Mouse (Mus musculus): ENCODE data around the gene Atxn3. TPM values are rescaled to one million over a fixed set of nuclear protein-coding genes. Genes with fewer than 3 reads are reported as not detected.

Atxn3 gene
- total and polyA plus RNA-seq, 2 experiments from 2014 or later = 8.0 to 12.4 TPM

GRCm38 (mm10) chr12:101982977-101983376 lies 24.9 kb upstream of the Atxn3 start:
- peaks cover 23% of the 10 kb centered on the region for H3K36me3 ChIP-seq (ENCODE audit: insufficient read depth, low read length)
- no peaks in the 10 kb centered on the region for H3K27me3 ChIP-seq (ENCODE audit: insufficient read depth, low read length)
- WGBS = 95% methylated on average over 9 of the region's 9 CpGs
- no peak overlapping the region for H3K9ac ChIP-seq (replicated peaks; ENCODE audit: low read length, poor library complexity, severe bottlenecking)
- no peaks in the 10 kb centered on the region for H3K9me3 ChIP-seq (ENCODE audit: low read length)
- DNase-seq (ENCODE audit: low spot score) (no peak), ATAC-seq (ENCODE audit: low FRiP score) (no peak)
- no peaks in the 10 kb centered on the region for H3K4me1 ChIP-seq (ENCODE audit: insufficient read depth, low read length)
- H3K4me2 ChIP-seq (ENCODE audit: low read depth, low read length, poor library complexity, severe bottlenecking) = no peak overlapping the region
- no peak overlapping the region for H3K27ac ChIP-seq (ENCODE audit: low read depth, low read length)
- TF ChIP-seq CTCF (IDR thresholded peaks at IDR 0.05) = no peak
- H3K4me3 ChIP-seq (ENCODE audit: low read depth, low read length) = no peak overlapping the region

- Histone ChIP-seq H3K9ac (replicated peaks; ENCODE audit: low read length, poor library complexity, severe bottlenecking) (no peak overlapping the region), H3K4me3 (ENCODE audit: low read depth, low read length) (no peak overlapping the region), H3K27me3 (ENCODE audit: insufficient read depth, low read length) (no peaks in the 10 kb centered on the region), H3K9me3 (ENCODE audit: low read length) (no peaks in the 10 kb centered on the region), H3K4me1 (ENCODE audit: insufficient read depth, low read length) (peaks cover 8% of the 10 kb centered on the region; the same call in 1 of the 2 replicates), H3K27ac (ENCODE audit: low read depth, low read length) (no peak overlapping the region), H3K4me2 (ENCODE audit: low read depth, low read length, poor library complexity, severe bottlenecking) (no peak overlapping the region), H3K36me3 (ENCODE audit: insufficient read depth, low read length) (peaks cover 13% of the 10 kb centered on the region)
- DNase-seq (ENCODE audit: low spot score) (no peak), ATAC-seq (ENCODE audit: low FRiP score) (no peak)
- no peak for TF ChIP-seq CTCF (IDR thresholded peaks at IDR 0.05)
- 96% methylated on average over 2 of the region's 2 CpGs for WGBS
Observed at GRCm38 (mm10) chr12:101981559-101981958, 23.5 kb upstream of the Atxn3 start.

GRCm38 (mm10) chr12:101980266-101980665 lies 22.2 kb upstream of the Atxn3 start:
- no peak overlapping the region for H3K4me3 ChIP-seq (ENCODE audit: low read depth, low read length)
- DNase-seq (ENCODE audit: low spot score) (no peak), ATAC-seq (ENCODE audit: low FRiP score) (no peak)
- no peak overlapping the region for H3K27ac ChIP-seq (ENCODE audit: low read depth, low read length)
- peaks cover 8% of the 10 kb centered on the region; the same call in 1 of the 2 replicates for H3K4me1 ChIP-seq (ENCODE audit: insufficient read depth, low read length)
- H3K36me3 ChIP-seq (ENCODE audit: insufficient read depth, low read length) = peaks cover 12% of the 10 kb centered on the region
- no peak overlapping the region for H3K9ac ChIP-seq (replicated peaks; ENCODE audit: low read length, poor library complexity, severe bottlenecking)
- no peaks in the 10 kb centered on the region for H3K27me3 ChIP-seq (ENCODE audit: insufficient read depth, low read length)
- WGBS = 84% methylated on average over 5 of the region's 5 CpGs
- no peaks in the 10 kb centered on the region for H3K9me3 ChIP-seq (ENCODE audit: low read length)
- TF ChIP-seq CTCF (IDR thresholded peaks at IDR 0.05) = no peak
- H3K4me2 ChIP-seq (ENCODE audit: low read depth, low read length, poor library complexity, severe bottlenecking) = no peak overlapping the region

- no peak for TF ChIP-seq CTCF (IDR thresholded peaks at IDR 0.05)
- 92% methylated on average over 8 of the region's 8 CpGs for WGBS
- no peak for ATAC-seq (ENCODE audit: low FRiP score)
- no peaks in the 10 kb centered on the region for H3K27me3 ChIP-seq (ENCODE audit: insufficient read depth, low read length)
- H3K27ac ChIP-seq (ENCODE audit: low read depth, low read length) = no peak overlapping the region
- DNase-seq (ENCODE audit: low spot score) = no peak
- H3K9me3 ChIP-seq (ENCODE audit: low read length) = no peaks in the 10 kb centered on the region
- H3K4me3 ChIP-seq (ENCODE audit: low read depth, low read length) = no peak overlapping the region
- no peak overlapping the region for H3K4me2 ChIP-seq (ENCODE audit: low read depth, low read length, poor library complexity, severe bottlenecking)
- peaks cover 12% of the 10 kb centered on the region; the same call in 1 of the 2 replicates for H3K4me1 ChIP-seq (ENCODE audit: insufficient read depth, low read length)
- peaks cover 12% of the 10 kb centered on the region for H3K36me3 ChIP-seq (ENCODE audit: insufficient read depth, low read length)
- no peak overlapping the region for H3K9ac ChIP-seq (replicated peaks; ENCODE audit: low read length, poor library complexity, severe bottlenecking)
Observed at GRCm38 (mm10) chr12:101979213-101979750, 21.2 kb upstream of the Atxn3 start.

GRCm38 (mm10) chr12:101978588-101978987 lies 20.5 kb upstream of the Atxn3 start:
- peaks cover 10% of the 10 kb centered on the region for H3K36me3 ChIP-seq (ENCODE audit: insufficient read depth, low read length)
- H3K27ac ChIP-seq (ENCODE audit: low read depth, low read length) = no peak overlapping the region
- no peak overlapping the region for H3K4me3 ChIP-seq (ENCODE audit: low read depth, low read length)
- no peak overlapping the region for H3K9ac ChIP-seq (replicated peaks; ENCODE audit: low read length, poor library complexity, severe bottlenecking)
- H3K4me2 ChIP-seq (ENCODE audit: low read depth, low read length, poor library complexity, severe bottlenecking) = no peak overlapping the region
- no peak for ATAC-seq (ENCODE audit: low FRiP score)
- no peaks in the 10 kb centered on the region for H3K9me3 ChIP-seq (ENCODE audit: low read length)
- WGBS = 97% methylated on average over 1 of the region's 1 CpGs
- H3K27me3 ChIP-seq (ENCODE audit: insufficient read depth, low read length) = no peaks in the 10 kb centered on the region
- peaks cover 12% of the 10 kb centered on the region; the same call in 1 of the 2 replicates for H3K4me1 ChIP-seq (ENCODE audit: insufficient read depth, low read length)
- TF ChIP-seq CTCF (IDR thresholded peaks at IDR 0.05) = no peak
- DNase-seq (ENCODE audit: low spot score) = no peak

DNA sequence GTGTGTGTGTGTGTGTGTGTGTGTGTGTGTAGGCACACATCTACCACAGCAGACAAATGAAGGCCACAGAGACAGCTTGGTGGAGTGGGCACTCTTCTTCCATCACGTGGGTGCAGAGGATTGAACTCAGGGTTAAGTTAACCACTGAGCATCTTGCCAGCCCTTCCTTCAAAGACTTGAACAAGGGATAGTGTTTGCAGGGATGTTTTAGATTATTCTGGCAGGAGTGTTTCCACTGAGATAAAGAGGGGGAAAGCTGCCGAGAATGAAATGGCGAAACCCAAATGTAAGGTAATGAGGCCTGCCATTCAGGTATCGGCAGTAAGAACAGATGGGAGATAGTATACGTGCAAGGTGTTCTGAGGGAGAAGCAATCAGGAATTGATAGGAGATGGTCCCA lies 20.1 kb upstream of the Atxn3 start:
- Histone ChIP-seq H3K4me2 (ENCODE audit: low read depth, low read length, poor library complexity, severe bottlenecking) (no peak overlapping the region), H3K4me1 (ENCODE audit: insufficient read depth, low read length) (peaks cover 12% of the 10 kb centered on the region; the same call in 1 of the 2 replicates), H3K9me3 (ENCODE audit: low read length) (no peaks in the 10 kb centered on the region), H3K27me3 (ENCODE audit: insufficient read depth, low read length) (no peaks in the 10 kb centered on the region), H3K27ac (ENCODE audit: low read depth, low read length) (no peak overlapping the region), H3K4me3 (ENCODE audit: low read depth, low read length) (no peak overlapping the region), H3K9ac (replicated peaks; ENCODE audit: low read length, poor library complexity, severe bottlenecking) (no peak overlapping the region), H3K36me3 (ENCODE audit: insufficient read depth, low read length) (peaks cover 6% of the 10 kb centered on the region)
- 87% methylated on average over 5 of the region's 5 CpGs for WGBS
- TF ChIP-seq CTCF (IDR thresholded peaks at IDR 0.05) = no peak
- DNase-seq (ENCODE audit: low spot score) (no peak), ATAC-seq (ENCODE audit: low FRiP score) (no peak)

Data from midbrain, postnatal 0 days (tissue).